Mouse (Mus musculus) forebrain, embryonic 15.5 days (tissue): ENCODE data around the gene 1700016C15Rik. TPM values are rescaled to one million over a fixed set of nuclear protein-coding genes. Genes with fewer than 3 reads are reported as not detected.

Experiments used
- ATAC-seq: fragments of 200-750 bp; cut with Nextera tagmentation; replicated peaks from 2 replicates; pipeline ENCODE4 v1.8.0; 2017; ENCODE audit warnings: mild to moderate bottlenecking, moderate TSS enrichment, moderate library complexity
- H3K27ac ChIP-seq: fragments of 300-500 bp; sonication (generic); replicated peaks from 2 replicates; pipeline ENCODE4 v1.5.1; 2015; ENCODE audit warnings: mild to moderate bottlenecking, inconsistent platforms
- H3K27me3 ChIP-seq: fragments of 300-500 bp; sonication (generic); 2 replicates; pipeline ENCODE4 v1.6.1; 2015; ENCODE audit warnings: inconsistent platforms
- H3K36me3 ChIP-seq: fragments of 300-500 bp; sonication (generic); 2 replicates; pipeline ENCODE4 v1.6.1; 2015; ENCODE audit warnings: mild to moderate bottlenecking, inconsistent platforms
- H3K4me1 ChIP-seq: fragments of 300-500 bp; sonication (generic); 2 replicates; pipeline ENCODE4 v1.6.1; 2015; ENCODE audit warnings: inconsistent platforms
- H3K4me2 ChIP-seq: fragments of 300-500 bp; sonication (generic); replicated peaks from 2 replicates; pipeline ENCODE4 v1.6.1; 2015; ENCODE audit warnings: mild to moderate bottlenecking, inconsistent platforms
- H3K4me3 ChIP-seq: fragments of 300-500 bp; sonication (generic); 2 replicates; pipeline ENCODE4 v1.5.1; 2015; ENCODE audit warnings: mild to moderate bottlenecking, inconsistent platforms
- H3K9ac ChIP-seq: fragments of 300-500 bp; sonication (generic); replicated peaks from 2 replicates; pipeline ENCODE4 v1.6.1; 2015; ENCODE audit warnings: mild to moderate bottlenecking, inconsistent platforms
- H3K9me3 ChIP-seq: fragments of 300-500 bp; sonication (generic); 2 replicates; pipeline ENCODE4 v1.6.1; 2016; ENCODE audit warnings: inconsistent platforms
- WGBS: fragments of 180-500 bp; shearing (Covaris S2); methylation state at CpG from one replicate; pipeline ENCODE4 v1.1.7; 2015; ENCODE audit warnings: mixed read lengths; 5-methylcytosine and 5-hydroxymethylcytosine counted together
- polyA plus RNA-seq: library from polyadenylated mRNA; unstranded; fragments of >200 nt; fragmentation: Nextera tagmentation; extraction: Ambion mirVana; gene quantifications from 2 replicates; pipeline ENCODE4 v1.2.1, GENCODE M21; 2015

1700016C15Rik gene
- polyA plus RNA-seq, 1 experiment from 2014 or later: not detected

GRCm38 (mm10) chr1:177703147-177703807 lies 26.3 kb upstream of the 1700016C15Rik start:
- Histone ChIP-seq H3K36me3 (no peaks in the 10 kb centered on the region), H3K4me3 (no peak overlapping the region), H3K4me1 (peaks cover 6% of the 10 kb centered on the region), H3K4me2 (no peak overlapping the region), H3K27ac (no peak overlapping the region), H3K9ac (no peak overlapping the region), H3K9me3 (no peaks in the 10 kb centered on the region), H3K27me3 (no peaks in the 10 kb centered on the region; the same call in 1 of the 2 replicates)
- ATAC-seq: no peak
- WGBS: 42% methylated on average over 6 of the region's 6 CpGs

- H3K4me3 ChIP-seq: no peak overlapping the region
- no peak for ATAC-seq
- no peaks in the 10 kb centered on the region; the same call in 1 of the 2 replicates for H3K27me3 ChIP-seq
- H3K9ac ChIP-seq: no peak overlapping the region
- H3K27ac ChIP-seq: no peak overlapping the region
- H3K4me1 ChIP-seq: peaks cover 6% of the 10 kb centered on the region
- no peaks in the 10 kb centered on the region for H3K36me3 ChIP-seq
- 58% methylated on average over 2 of the region's 2 CpGs for WGBS
- H3K4me2 ChIP-seq: no peak overlapping the region
- H3K9me3 ChIP-seq: 0 out of 2 replicates have a peak, but pooled peaks cover 5% of the 10 kb centered on the region
These were observed 24.4 kb upstream of the 1700016C15Rik start for GRCm38 (mm10) chr1:177705204-177705603.

- Histone ChIP-seq H3K27ac (no peak overlapping the region), H3K36me3 (no peaks in the 10 kb centered on the region), H3K9ac (no peak overlapping the region), H3K4me3 (no peak overlapping the region), H3K9me3 (0 out of 2 replicates have a peak, but pooled peaks cover 5% of the 10 kb centered on the region), H3K4me2 (no peak overlapping the region), H3K4me1 (peaks cover 2% of the 10 kb centered on the region), H3K27me3 (no peaks in the 10 kb centered on the region; the same call in 1 of the 2 replicates)
- no peak for ATAC-seq
- WGBS: 76% methylated on average over 1 of the region's 1 CpGs
These were observed 22.0 kb upstream of the 1700016C15Rik start for GRCm38 (mm10) chr1:177707571-177707970.

GRCm38 (mm10) chr1:177708583-177709055 lies 21.0 kb upstream of the 1700016C15Rik start:
- H3K36me3 ChIP-seq: no peaks in the 10 kb centered on the region
- no peak overlapping the region for H3K9ac ChIP-seq
- no peaks in the 10 kb centered on the region for H3K4me1 ChIP-seq
- H3K9me3 ChIP-seq: 0 out of 2 replicates have a peak, but pooled peaks cover 5% of the 10 kb centered on the region
- no peaks in the 10 kb centered on the region; the same call in 1 of the 2 replicates for H3K27me3 ChIP-seq
- no peak overlapping the region for H3K27ac ChIP-seq
- H3K4me3 ChIP-seq: no peak overlapping the region
- ATAC-seq: no peak
- 64% methylated on average over 4 of the region's 4 CpGs for WGBS
- no peak overlapping the region for H3K4me2 ChIP-seq

- 82% methylated on average over 2 of the region's 2 CpGs for WGBS
- Histone ChIP-seq H3K4me2 (no peak overlapping the region), H3K9me3 (0 out of 2 replicates have a peak, but pooled peaks cover 5% of the 10 kb centered on the region), H3K27me3 (peaks cover 6% of the 10 kb centered on the region; the same call in 1 of the 2 replicates), H3K36me3 (no peaks in the 10 kb centered on the region), H3K4me1 (no peaks in the 10 kb centered on the region), H3K27ac (no peak overlapping the region), H3K9ac (no peak overlapping the region), H3K4me3 (no peak overlapping the region)
- no peak for ATAC-seq
These were observed 18.6 kb upstream of the 1700016C15Rik start for GRCm38 (mm10) chr1:177711000-177711399.

GRCm38 (mm10) chr1:177711418-177711817 lies 18.2 kb upstream of the 1700016C15Rik start:
- Histone ChIP-seq H3K36me3 (no peaks in the 10 kb centered on the region), H3K27ac (no peak overlapping the region), H3K9ac (no peak overlapping the region), H3K27me3 (peaks cover 6% of the 10 kb centered on the region; the same call in 1 of the 2 replicates), H3K4me1 (no peaks in the 10 kb centered on the region), H3K9me3 (0 out of 2 replicates have a peak, but pooled peaks cover 5% of the 10 kb centered on the region), H3K4me2 (no peak overlapping the region), H3K4me3 (no peak overlapping the region)
- WGBS: 91% methylated on average over 2 of the region's 2 CpGs
- no peak for ATAC-seq

GRCm38 (mm10) chr1:177713635-177714396 lies 15.8 kb upstream of the 1700016C15Rik start:
- no peak overlapping the region for H3K4me2 ChIP-seq
- H3K4me1 ChIP-seq: peaks cover 7% of the 10 kb centered on the region
- WGBS: 86% methylated on average over 3 of the region's 3 CpGs
- H3K27me3 ChIP-seq: peaks cover 15% of the 10 kb centered on the region; the same call in 1 of the 2 replicates
- H3K9ac ChIP-seq: no peak overlapping the region
- 0 out of 2 replicates have a peak, but pooled peaks cover 5% of the 10 kb centered on the region for H3K9me3 ChIP-seq
- no peak for ATAC-seq
- no peaks in the 10 kb centered on the region for H3K36me3 ChIP-seq
- no peak overlapping the region for H3K4me3 ChIP-seq
- no peak overlapping the region for H3K27ac ChIP-seq

GRCm38 (mm10) chr1:177714397-177715012 lies 15.1 kb upstream of the 1700016C15Rik start:
- Histone ChIP-seq H3K9me3 (0 out of 2 replicates have a peak, but pooled peaks cover 5% of the 10 kb centered on the region), H3K4me3 (no peak overlapping the region), H3K27ac (no peak overlapping the region), H3K36me3 (no peaks in the 10 kb centered on the region), H3K4me1 (peaks cover 7% of the 10 kb centered on the region), H3K4me2 (no peak overlapping the region), H3K27me3 (peaks cover 15% of the 10 kb centered on the region; the same call in 1 of the 2 replicates), H3K9ac (no peak overlapping the region)
- ATAC-seq: no peak
- 88% methylated on average over 5 of the region's 5 CpGs for WGBS

- Histone ChIP-seq H3K27ac (no peak overlapping the region), H3K4me3 (no peak overlapping the region), H3K4me2 (no peak overlapping the region), H3K9me3 (no peaks in the 10 kb centered on the region), H3K36me3 (no peaks in the 10 kb centered on the region), H3K4me1 (peaks cover 7% of the 10 kb centered on the region), H3K9ac (no peak overlapping the region), H3K27me3 (peaks cover 22% of the 10 kb centered on the region)
- WGBS: 91% methylated on average over 3 of the region's 3 CpGs
- no peak for ATAC-seq
These were observed 13.2 kb upstream of the 1700016C15Rik start for GRCm38 (mm10) chr1:177716448-177716847.

GRCm38 (mm10) chr1:177717057-177717835 lies 12.4 kb upstream of the 1700016C15Rik start:
- H3K27me3 ChIP-seq: peaks cover 22% of the 10 kb centered on the region
- no peak for ATAC-seq

GRCm38 (mm10) chr1:177718340-177719028 lies 11.1 kb upstream of the 1700016C15Rik start:
- WGBS: 23% methylated on average over 11 of the region's 11 CpGs
- no peaks in the 10 kb centered on the region for H3K9me3 ChIP-seq
- H3K36me3 ChIP-seq: no peaks in the 10 kb centered on the region
- no peak overlapping the region for H3K9ac ChIP-seq
- 0 out of 2 replicates have a peak overlapping the region, but pooled peaks have one; percentile 1 for H3K27ac ChIP-seq
- H3K4me2 ChIP-seq: no peak overlapping the region
- ATAC-seq: peak; percentile 81
- H3K4me1 ChIP-seq: peaks cover 7% of the 10 kb centered on the region
- peaks cover 22% of the 10 kb centered on the region for H3K27me3 ChIP-seq
- H3K4me3 ChIP-seq: no peak overlapping the region

More at GRCm38 (mm10) chr1:177717057-177717835, 12.4 kb upstream of the 1700016C15Rik start:
- Histone ChIP-seq H3K36me3 (no peaks in the 10 kb centered on the region), H3K9me3 (no peaks in the 10 kb centered on the region), H3K4me2 (no peak overlapping the region), H3K27ac (no peak overlapping the region), H3K4me3 (no peak overlapping the region), H3K4me1 (peaks cover 7% of the 10 kb centered on the region), H3K9ac (no peak overlapping the region)
- WGBS: 80% methylated on average over 7 of the region's 7 CpGs
